Mouse (Mus musculus) telencephalon, adult 2 months (tissue): ENCODE results near the gene Sidt2.

Source experiments
- DNase-seq: peaks from one replicate; pipeline ENCODE4 v3.0.0-alpha.2; 2011; ENCODE audit warnings: low read depth, low spot score

The Sidt2 gene

GRCm38 (mm10) chr9:45955107-45955963 lies at the start of gene Sidt2:
Sidt2 (minus strand) TSS chr9:45955258.
- DNase-seq: peak; percentile 89

- no peak for DNase-seq
Measured at GRCm38 (mm10) chr9:46004529-46004928, 49.5 kb upstream of the Sidt2 start.

- no peak for DNase-seq
Measured at GRCm38 (mm10) chr9:46003729-46004128, 48.7 kb upstream of the Sidt2 start.

- DNase-seq: peak; percentile 39
Measured at GRCm38 (mm10) chr9:45999009-45999408, 44.0 kb upstream of the Sidt2 start.

- DNase-seq: no peak
Measured at GRCm38 (mm10) chr9:45985229-45985567, 30.1 kb upstream of the Sidt2 start.

GRCm38 (mm10) chr9:45984409-45985228 lies 29.6 kb upstream of the Sidt2 start:
- DNase-seq: peak; percentile 79

- DNase-seq: no peak
Measured at GRCm38 (mm10) chr9:45983676-45984408, 28.8 kb upstream of the Sidt2 start.

- no peak for DNase-seq
Measured at GRCm38 (mm10) chr9:45981331-45981730, 26.3 kb upstream of the Sidt2 start.

GRCm38 (mm10) chr9:45980611-45981010 lies 25.6 kb upstream of the Sidt2 start:
- DNase-seq: no peak

GRCm38 (mm10) chr9:45979778-45980177 lies 24.7 kb upstream of the Sidt2 start:
- DNase-seq: no peak

- DNase-seq: no peak
Measured at GRCm38 (mm10) chr9:45976884-45977283, 21.8 kb upstream of the Sidt2 start.

- no peak for DNase-seq
Measured at GRCm38 (mm10) chr9:45963577-45963976, 8.5 kb upstream of the Sidt2 start.

- no peak for DNase-seq
Measured at GRCm38 (mm10) chr9:45961855-45962254, 6.8 kb upstream of the Sidt2 start.

- no peak for DNase-seq
Measured at GRCm38 (mm10) chr9:45959661-45960060, 4.6 kb upstream of the Sidt2 start.

- DNase-seq: no peak
Measured at GRCm38 (mm10) chr9:45958851-45959250, 3.8 kb upstream of the Sidt2 start.

GRCm38 (mm10) chr9:45958023-45958670 lies 3.1 kb upstream of the Sidt2 start:
- DNase-seq: no peak

- DNase-seq: no peak
Measured at GRCm38 (mm10) chr9:45954294-45955106, 558 bp downstream of the Sidt2 start.

GRCm38 (mm10) chr9:45953511-45954293 lies 1.4 kb downstream of the Sidt2 start:
- no peak for DNase-seq

- no peak for DNase-seq
Measured at GRCm38 (mm10) chr9:45952890-45953289, 2.2 kb downstream of the Sidt2 start.

- no peak for DNase-seq
Measured at GRCm38 (mm10) chr9:45952057-45952456, 3.0 kb downstream of the Sidt2 start.
